Mouse (Mus musculus) erythroblast, embryonic 14.5 days (primary cell): ENCODE data around the gene Igfbp4.

ENCODE experiments used
- GATA1 ChIP-seq: IDR thresholded peaks from 2 replicates; pipeline ENCODE4 v1.6.1; 2012; ENCODE audit warnings: low read length, inconsistent platforms, mixed read lengths
- TAL1 ChIP-seq: IDR thresholded peaks from 3 replicates; pipeline ENCODE4 v1.6.1; 2012; ENCODE audit warnings: low read length, inconsistent platforms, mixed read lengths

DNA sequence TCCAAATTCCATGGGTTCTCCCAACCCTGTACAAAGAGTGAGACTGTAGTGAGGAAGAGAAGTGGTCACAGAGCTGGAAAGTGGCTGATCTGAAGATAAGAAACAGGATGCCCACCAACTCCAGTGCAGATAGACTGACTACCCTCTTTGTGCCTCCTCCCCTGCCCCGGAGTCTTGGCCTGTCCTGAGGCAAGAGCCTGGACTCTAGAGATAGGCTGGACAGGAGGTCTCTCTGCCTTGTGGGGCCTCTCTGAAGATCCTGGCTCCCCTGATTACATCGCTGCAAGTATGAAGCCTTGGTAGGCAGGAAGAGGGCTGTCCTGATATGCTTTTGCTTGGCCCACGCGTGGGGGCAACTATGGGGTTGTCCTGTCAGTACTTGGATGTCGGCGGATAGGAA lies 4.8 kb upstream of the Igfbp4 start:
- TF ChIP-seq TAL1 (no peak), GATA1 (no peak)
